Mouse (Mus musculus) heart, embryonic 12.5 days (tissue): ENCODE measurements at regions not wholly inside any gene's neighbourhood (a gene's known extent, or its start where the extent isn't known, plus 50 kb on each side); places are given as distances from the start of the nearest gene placed in this dataset.

Experiments
- ATAC-seq: fragments of 200-750 bp; cut with Nextera tagmentation; 2 replicates; pipeline ENCODE4 v1.8.0; 2017; ENCODE audit warnings: moderate TSS enrichment, moderate library complexity; ENCODE audit not compliant: insufficient number of reproducible peaks, low FRiP score
- H3K27ac ChIP-seq: fragments of 300-500 bp; sonication (generic); 2 replicates; pipeline ENCODE4 v1.5.1; 2016; ENCODE audit warnings: mild to moderate bottlenecking, moderate library complexity; ENCODE audit not compliant: poor library complexity, severe bottlenecking
- H3K27me3 ChIP-seq: fragments of 300-500 bp; sonication (generic); replicated peaks from 2 replicates; pipeline ENCODE4 v1.6.1; 2016; ENCODE audit warnings: mild to moderate bottlenecking, moderate library complexity
- H3K36me3 ChIP-seq: fragments of 300-500 bp; sonication (generic); 2 replicates; pipeline ENCODE4 v1.6.1; 2016; ENCODE audit warnings: mild to moderate bottlenecking, moderate library complexity
- H3K4me1 ChIP-seq: fragments of 300-500 bp; sonication (generic); replicated peaks from 2 replicates; pipeline ENCODE4 v1.6.1; 2016; ENCODE audit warnings: mild to moderate bottlenecking
- H3K4me2 ChIP-seq: fragments of 300-500 bp; sonication (generic); 2 replicates; pipeline ENCODE4 v1.6.1; 2016; ENCODE audit warnings: mild to moderate bottlenecking, moderate library complexity
- H3K4me3 ChIP-seq: fragments of 300-500 bp; sonication (generic); 2 replicates; pipeline ENCODE4 v1.5.1; 2016; ENCODE audit warnings: mild to moderate bottlenecking
- H3K9ac ChIP-seq: fragments of 300-500 bp; sonication (generic); 2 replicates; pipeline ENCODE4 v1.6.1; 2016; ENCODE audit warnings: mild to moderate bottlenecking, moderate library complexity
- H3K9me3 ChIP-seq: fragments of 300-500 bp; sonication (generic); replicated peaks from 2 replicates; pipeline ENCODE4 v1.6.1; 2016; ENCODE audit warnings: mild to moderate bottlenecking, moderate library complexity
- WGBS: fragments of 180-500 bp; shearing (Covaris S2); methylation state at CpG from one replicate; pipeline ENCODE4 v1.1.7; 2016; 5-methylcytosine and 5-hydroxymethylcytosine counted together

DNA sequence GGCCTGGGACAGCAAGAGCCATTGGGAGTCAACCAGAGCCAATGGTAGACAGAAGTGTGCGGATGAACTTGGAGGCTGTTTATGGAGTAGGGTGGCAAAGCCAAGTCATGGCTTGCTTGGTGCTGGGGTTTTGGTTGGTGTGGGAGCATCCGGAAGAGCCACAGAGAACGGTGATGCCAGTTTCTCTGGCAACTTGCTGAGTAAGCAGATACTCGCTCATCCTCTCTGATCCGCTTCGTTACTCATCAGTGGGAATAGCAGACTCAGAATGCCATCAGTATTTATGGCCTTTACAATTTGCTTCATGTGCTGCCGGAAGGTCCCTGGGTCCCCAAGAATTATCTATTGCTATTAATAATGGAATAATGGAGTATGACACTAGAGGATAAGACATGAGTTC lies 1202.9 kb upstream of the A1bg start:
- WGBS: 92% methylated on average over 7 of the region's 7 CpGs
- Histone ChIP-seq H3K9me3 (no peaks in the 10 kb centered on the region), H3K27me3 (no peaks in the 10 kb centered on the region), H3K9ac (no peak overlapping the region), H3K4me1 (peaks cover 10% of the 10 kb centered on the region; the same call in 1 of the 2 replicates), H3K4me3 (no peak overlapping the region), H3K36me3 (no peaks in the 10 kb centered on the region), H3K27ac (no peak overlapping the region), H3K4me2 (no peak overlapping the region)
- ATAC-seq: no peak

DNA sequence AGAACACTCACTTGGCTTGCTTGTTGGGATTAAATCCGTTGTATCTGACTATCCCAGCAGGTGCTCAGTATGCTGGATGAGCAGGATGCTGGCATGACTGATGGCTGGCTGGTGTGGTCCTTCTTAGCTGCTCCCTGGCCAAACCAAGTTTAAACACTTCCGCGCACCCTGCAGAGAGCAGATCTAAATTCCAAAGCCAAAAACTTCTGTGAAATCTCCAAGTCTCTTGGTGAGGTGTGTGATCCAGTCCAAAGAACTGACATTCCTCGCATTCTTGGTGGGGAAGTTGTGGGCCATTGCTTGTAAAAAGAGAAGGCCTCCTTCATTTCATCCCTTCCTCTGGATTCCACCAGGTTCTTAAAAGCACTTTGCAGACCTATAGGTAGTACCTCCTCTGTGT lies 1200.9 kb upstream of the A1bg start:
- H3K27me3 ChIP-seq: no peaks in the 10 kb centered on the region
- WGBS: 72% methylated on average over 4 of the region's 4 CpGs
- H3K4me2 ChIP-seq: no peak overlapping the region
- H3K9me3 ChIP-seq: no peaks in the 10 kb centered on the region
- H3K27ac ChIP-seq: no peak overlapping the region
- H3K4me3 ChIP-seq: no peak overlapping the region
- no peak for ATAC-seq
- H3K36me3 ChIP-seq: no peaks in the 10 kb centered on the region
- H3K4me1 ChIP-seq: peaks cover 18% of the 10 kb centered on the region
- no peak overlapping the region for H3K9ac ChIP-seq

DNA sequence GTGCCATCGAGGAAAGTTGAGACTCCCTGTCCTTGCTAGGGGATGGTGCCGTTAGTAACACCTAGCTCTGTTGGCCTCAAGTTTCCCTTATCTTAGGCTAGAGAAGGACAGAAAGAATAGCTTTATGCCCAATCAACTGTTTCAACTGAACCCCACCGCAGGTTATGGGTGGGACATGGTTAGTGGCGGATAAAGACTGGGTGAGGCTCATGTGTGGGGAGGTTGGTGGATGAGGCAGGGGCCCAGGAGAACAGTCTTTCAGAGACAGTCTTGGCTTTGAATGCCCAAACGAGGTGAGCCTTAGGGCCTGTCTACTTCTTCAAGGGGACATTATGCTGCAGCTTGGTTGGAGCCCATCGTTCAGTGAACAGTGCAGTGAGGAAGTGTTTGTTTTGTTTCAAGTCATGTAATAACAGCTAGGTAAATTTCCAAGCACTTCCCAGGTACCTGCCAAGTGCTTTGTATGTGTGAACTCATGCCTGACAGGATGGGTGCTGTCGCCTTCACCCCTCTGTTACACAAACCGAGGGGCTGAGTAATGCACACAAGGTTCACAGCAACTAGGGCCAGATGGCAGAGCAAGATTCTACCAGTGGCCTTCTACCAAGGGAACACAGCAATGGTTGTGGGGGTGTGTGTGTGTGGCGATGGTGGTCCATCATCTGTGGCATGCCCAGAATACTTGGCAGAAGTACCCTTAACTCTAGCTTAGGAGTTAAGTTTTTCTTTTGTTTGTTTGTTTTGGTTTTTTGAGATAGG lies 1199.6 kb upstream of the A1bg start:
- no peaks in the 10 kb centered on the region for H3K27me3 ChIP-seq
- 77% methylated on average over 9 of the region's 9 CpGs for WGBS
- no peak overlapping the region for H3K4me3 ChIP-seq
- no peaks in the 10 kb centered on the region for H3K9me3 ChIP-seq
- H3K4me2 ChIP-seq: no peak overlapping the region
- H3K27ac ChIP-seq: no peak overlapping the region
- no peaks in the 10 kb centered on the region for H3K36me3 ChIP-seq
- H3K9ac ChIP-seq: no peak overlapping the region
- H3K4me1 ChIP-seq: peaks cover 20% of the 10 kb centered on the region
- 0 out of 2 replicates have a peak, but pooled peaks have one; percentile 34 for ATAC-seq

DNA sequence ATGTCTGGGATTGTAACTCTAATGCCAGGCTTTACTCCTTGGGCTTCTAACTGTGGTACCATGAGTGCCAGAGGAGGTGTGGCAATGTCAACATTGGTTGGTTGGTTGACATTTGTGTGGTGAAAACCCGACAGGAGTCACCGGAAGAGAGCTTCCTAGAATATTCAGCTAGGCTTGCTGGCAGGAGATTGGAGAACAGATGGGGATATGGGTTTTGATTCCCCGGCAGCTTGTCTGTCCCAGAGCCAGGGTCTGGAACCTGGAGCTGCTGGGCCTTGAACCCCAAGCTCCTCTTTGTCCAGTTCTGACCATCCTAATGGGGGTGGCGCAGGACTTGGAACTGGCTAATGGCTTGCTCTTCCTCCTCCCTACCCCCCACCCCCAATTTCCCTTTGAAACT lies 1198.9 kb upstream of the A1bg start:
- ATAC-seq: no peak
- no peak overlapping the region for H3K9ac ChIP-seq
- no peaks in the 10 kb centered on the region for H3K36me3 ChIP-seq
- H3K9me3 ChIP-seq: no peaks in the 10 kb centered on the region
- H3K4me2 ChIP-seq: no peak overlapping the region
- no peaks in the 10 kb centered on the region for H3K27me3 ChIP-seq
- H3K27ac ChIP-seq: no peak overlapping the region
- WGBS: 90% methylated on average over 4 of the region's 4 CpGs
- no peak overlapping the region for H3K4me3 ChIP-seq
- H3K4me1 ChIP-seq: peaks cover 20% of the 10 kb centered on the region

DNA sequence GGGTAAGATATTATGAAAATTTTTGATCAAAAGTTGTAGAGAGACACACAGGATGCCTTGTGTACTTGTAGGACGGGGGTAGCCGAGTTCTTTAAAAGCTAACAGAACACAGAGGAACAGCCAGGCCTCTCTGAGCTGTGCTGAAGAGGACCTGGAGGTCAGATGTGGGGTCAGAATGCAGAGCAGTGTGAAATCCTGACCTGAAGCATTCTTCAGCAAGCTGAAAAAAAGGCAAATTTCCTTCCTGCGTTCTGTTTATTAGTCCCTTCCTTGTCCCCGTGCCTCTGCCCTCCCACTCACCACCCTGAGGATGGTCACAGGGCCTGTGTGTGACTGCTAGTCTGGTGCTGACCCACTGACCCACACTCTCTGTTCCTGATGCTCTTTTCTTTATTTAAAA lies 1197.9 kb upstream of the A1bg start:
- H3K36me3 ChIP-seq: no peaks in the 10 kb centered on the region
- H3K9ac ChIP-seq: no peak overlapping the region
- H3K4me3 ChIP-seq: no peak overlapping the region
- H3K4me1 ChIP-seq: peaks cover 23% of the 10 kb centered on the region
- no peak overlapping the region for H3K4me2 ChIP-seq
- no peak for ATAC-seq
- no peaks in the 10 kb centered on the region for H3K27me3 ChIP-seq
- no peaks in the 10 kb centered on the region for H3K9me3 ChIP-seq
- no peak overlapping the region for H3K27ac ChIP-seq
- WGBS: 46% methylated on average over 4 of the region's 4 CpGs

DNA sequence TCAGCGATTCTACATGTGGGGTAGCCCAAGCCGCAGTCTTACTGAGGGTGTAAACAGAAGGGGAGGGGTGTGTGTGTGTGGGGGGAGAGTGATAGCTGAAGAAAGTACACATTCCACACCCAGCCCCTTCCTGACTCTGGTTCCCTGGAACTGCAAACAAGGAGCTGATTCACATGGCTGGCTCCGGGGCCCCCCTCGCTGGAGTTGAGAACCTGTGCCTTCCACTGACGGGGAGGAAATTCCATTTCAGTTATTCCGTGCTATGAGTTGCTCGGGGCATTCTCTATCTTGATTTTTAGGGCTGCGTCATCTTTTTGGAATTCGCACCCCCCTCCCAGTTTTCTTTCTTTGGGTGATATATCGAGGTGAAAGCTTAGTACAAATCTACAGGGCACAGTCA lies 1196.2 kb upstream of the A1bg start:
- no peaks in the 10 kb centered on the region for H3K36me3 ChIP-seq
- no peak overlapping the region for H3K9ac ChIP-seq
- 0 out of 2 replicates have a peak, but pooled peaks have one; percentile 20 for ATAC-seq
- no peaks in the 10 kb centered on the region for H3K27me3 ChIP-seq
- 29% methylated on average over 10 of the region's 10 CpGs for WGBS
- H3K4me1 ChIP-seq: peaks cover 33% of the 10 kb centered on the region
- no peak overlapping the region for H3K4me2 ChIP-seq
- H3K27ac ChIP-seq: no peak overlapping the region
- no peak overlapping the region for H3K4me3 ChIP-seq
- no peaks in the 10 kb centered on the region for H3K9me3 ChIP-seq

DNA sequence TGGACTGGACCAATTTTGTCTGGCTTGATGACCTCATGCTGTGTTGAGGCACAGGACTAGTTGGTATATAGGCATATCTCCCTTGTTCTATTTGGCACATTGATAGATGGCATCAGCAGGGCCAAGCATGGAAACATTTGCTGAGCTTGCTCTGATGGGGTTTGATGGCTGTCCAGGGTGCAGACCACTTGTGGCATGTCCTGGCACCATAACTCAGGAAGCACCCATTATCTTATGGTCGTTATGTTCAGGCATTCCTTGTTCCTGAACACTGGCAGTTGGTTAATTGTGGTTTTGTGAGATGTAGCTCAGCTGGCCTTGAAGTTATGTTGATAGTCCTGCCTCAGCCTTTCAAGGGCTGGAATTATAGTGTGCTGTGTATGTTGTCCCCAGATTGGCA lies 1193.4 kb upstream of the A1bg start:
- Histone ChIP-seq H3K9ac (no peak overlapping the region), H3K27ac (no peak overlapping the region), H3K9me3 (no peaks in the 10 kb centered on the region), H3K27me3 (no peaks in the 10 kb centered on the region), H3K4me2 (no peak overlapping the region), H3K36me3 (no peaks in the 10 kb centered on the region), H3K4me1 (peaks cover 33% of the 10 kb centered on the region), H3K4me3 (no peak overlapping the region)
- ATAC-seq: no peak
- 49% methylated on average over 1 of the region's 1 CpGs for WGBS

DNA sequence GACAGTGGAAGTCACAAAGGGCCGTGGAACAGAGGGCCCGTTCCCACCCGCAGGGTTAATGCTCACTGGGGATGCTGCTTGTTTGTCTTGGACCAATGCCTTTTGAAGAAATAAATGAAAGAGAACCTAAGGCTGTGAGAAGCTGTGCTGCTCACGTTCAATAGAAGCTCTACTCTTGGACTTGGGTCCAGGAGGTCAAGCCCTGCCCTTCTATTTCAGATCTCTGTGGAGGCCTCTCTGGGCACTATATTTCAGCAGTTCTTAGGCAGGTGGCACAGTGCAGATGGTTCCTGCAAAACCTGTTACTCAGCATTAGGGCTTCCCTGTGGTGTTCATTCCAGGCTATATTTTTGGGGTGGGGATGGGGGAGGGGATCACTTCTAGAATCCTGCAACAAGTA lies 1192.0 kb upstream of the A1bg start:
- Histone ChIP-seq H3K9me3 (no peaks in the 10 kb centered on the region), H3K4me1 (peaks cover 29% of the 10 kb centered on the region), H3K27me3 (no peaks in the 10 kb centered on the region), H3K4me2 (no peak overlapping the region), H3K27ac (peak overlapping the region; percentile 2; the same call in 1 of the 2 replicates), H3K9ac (no peak overlapping the region), H3K4me3 (no peak overlapping the region), H3K36me3 (no peaks in the 10 kb centered on the region)
- 43% methylated on average over 4 of the region's 4 CpGs for WGBS
- ATAC-seq: peak; percentile 44; the same call in 1 of the 2 replicates

DNA sequence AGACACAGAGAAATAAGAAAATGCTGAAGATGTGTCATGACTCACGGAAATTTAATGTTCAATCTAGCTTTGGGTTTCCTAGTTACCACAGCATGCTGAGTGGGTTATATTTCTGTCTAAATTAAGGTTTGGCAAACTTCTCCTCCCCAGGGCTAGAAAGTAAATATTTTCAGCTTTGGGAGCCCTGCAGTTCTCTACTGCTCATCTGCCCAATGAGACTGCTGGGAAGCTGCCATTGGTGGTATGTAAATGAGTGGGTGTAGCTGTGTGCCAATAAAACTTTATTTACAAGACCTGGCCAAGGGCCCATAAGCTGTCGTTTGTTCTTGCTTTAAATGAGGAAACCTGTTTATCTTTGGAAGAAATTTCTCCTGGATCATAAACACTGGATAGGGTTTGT lies 1189.3 kb upstream of the A1bg start:
- no peaks in the 10 kb centered on the region for H3K9me3 ChIP-seq
- H3K36me3 ChIP-seq: no peaks in the 10 kb centered on the region
- H3K9ac ChIP-seq: no peak overlapping the region
- WGBS: 80% methylated on average over 2 of the region's 2 CpGs
- no peak overlapping the region for H3K27ac ChIP-seq
- peaks cover 16% of the 10 kb centered on the region for H3K4me1 ChIP-seq
- H3K4me3 ChIP-seq: no peak overlapping the region
- H3K4me2 ChIP-seq: no peak overlapping the region
- no peak for ATAC-seq
- H3K27me3 ChIP-seq: no peaks in the 10 kb centered on the region

DNA sequence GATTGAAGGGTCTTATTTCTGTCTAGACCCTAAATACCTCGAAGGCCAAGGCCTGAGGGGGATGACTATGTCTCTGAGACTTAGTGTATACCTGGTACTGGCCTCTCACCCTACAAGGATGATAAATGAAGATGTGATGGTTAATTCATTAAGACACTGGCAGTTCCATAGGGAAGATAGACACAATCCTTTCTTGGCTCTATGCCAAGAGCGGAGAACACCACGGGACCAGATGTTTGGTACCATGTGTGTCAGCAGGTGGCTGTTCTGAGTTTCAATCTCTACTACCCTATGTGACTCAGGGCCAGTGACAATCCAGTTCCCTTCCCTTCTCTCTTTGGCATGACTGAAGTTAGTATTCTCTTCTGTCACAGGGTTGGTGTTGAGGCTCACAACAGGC lies 1185.2 kb upstream of the A1bg start:
- no peak overlapping the region for H3K4me3 ChIP-seq
- peaks cover 29% of the 10 kb centered on the region for H3K4me1 ChIP-seq
- H3K9ac ChIP-seq: no peak overlapping the region
- no peak overlapping the region for H3K4me2 ChIP-seq
- 0 out of 2 replicates have a peak, but pooled peaks cover under 1% of the 10 kb centered on the region for H3K9me3 ChIP-seq
- WGBS: 77% methylated on average over 3 of the region's 3 CpGs
- ATAC-seq: no peak
- H3K27me3 ChIP-seq: no peaks in the 10 kb centered on the region
- no peaks in the 10 kb centered on the region for H3K36me3 ChIP-seq
- no peak overlapping the region for H3K27ac ChIP-seq

DNA sequence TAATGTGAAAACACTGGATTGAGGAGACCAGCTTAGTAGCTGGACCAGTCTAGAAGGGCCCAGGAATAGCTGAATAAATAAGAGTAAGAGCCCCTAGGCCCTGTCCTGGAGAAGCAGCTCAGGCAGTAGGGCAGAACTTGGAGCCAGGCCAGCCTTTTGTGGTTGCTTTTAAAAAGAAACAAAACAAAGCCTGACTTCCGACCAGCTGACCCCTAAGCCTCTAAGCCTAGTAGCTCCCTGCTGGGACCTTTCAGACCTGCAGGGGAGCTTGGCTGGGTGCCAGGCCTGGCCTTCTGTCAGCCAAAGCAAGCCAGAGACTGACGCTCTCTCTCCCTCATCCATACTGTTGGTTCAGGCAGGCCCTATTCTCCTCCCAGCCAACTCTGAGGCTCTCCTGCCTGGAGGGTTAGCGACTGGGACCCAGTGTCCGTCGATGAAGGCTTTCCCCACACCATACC lies 1183.7 kb upstream of the A1bg start:
- Histone ChIP-seq H3K36me3 (no peaks in the 10 kb centered on the region), H3K4me2 (no peak overlapping the region), H3K4me3 (no peak overlapping the region), H3K27ac (peak overlapping the region; percentile 61), H3K9me3 (peaks cover 9% of the 10 kb centered on the region), H3K27me3 (no peaks in the 10 kb centered on the region), H3K9ac (no peak overlapping the region), H3K4me1 (peaks cover 29% of the 10 kb centered on the region)
- ATAC-seq: peak; percentile 90
- WGBS: 24% methylated on average over 5 of the region's 5 CpGs

DNA sequence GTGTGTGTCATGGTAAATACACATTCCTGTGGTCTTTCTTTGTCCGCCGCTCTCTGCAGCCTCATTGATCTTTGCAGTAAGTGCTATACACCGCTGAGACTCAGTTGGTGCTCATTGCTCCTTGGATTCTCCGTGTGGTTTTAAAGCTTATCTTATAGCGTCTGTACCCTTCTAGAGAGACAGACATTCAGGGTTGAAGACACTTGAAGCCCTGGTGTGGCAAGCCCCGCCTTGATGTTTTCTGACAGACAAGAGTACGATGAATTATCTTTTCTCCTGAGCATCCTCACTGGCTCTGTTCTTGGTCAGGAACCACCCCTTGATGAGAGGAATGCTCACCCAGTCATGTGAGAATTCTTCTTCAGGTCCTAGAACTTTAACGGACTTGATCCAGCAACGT lies 1182.7 kb upstream of the A1bg start:
- Histone ChIP-seq H3K9me3 (peaks cover 9% of the 10 kb centered on the region), H3K27ac (no peak overlapping the region), H3K27me3 (no peaks in the 10 kb centered on the region), H3K4me1 (peaks cover 29% of the 10 kb centered on the region), H3K4me2 (no peak overlapping the region), H3K36me3 (no peaks in the 10 kb centered on the region), H3K9ac (no peak overlapping the region), H3K4me3 (no peak overlapping the region)
- 62% methylated on average over 9 of the region's 9 CpGs for WGBS
- no peak for ATAC-seq
